Mouse (Mus musculus) olfactory bulb, adult 2 months (tissue): ENCODE measurements around the gene Fam173a. TPM values are rescaled to one million over a fixed set of nuclear protein-coding genes. Genes with fewer than 3 reads are reported as not detected.
"Not testable (repeated sequence)": the region's sequence is repeated elsewhere in the genome, so short reads cannot be mapped to it uniquely, and the experiment has no call there.

Experiments used
- H3K27ac ChIP-seq: fragments of 200-500 bp; 2 replicates; pipeline ENCODE4 v1.5.1; 2012; ENCODE audit warnings: low read depth, low read length; ENCODE audit not compliant: insufficient read depth
- H3K4me1 ChIP-seq: fragments of 200-500 bp; 2 replicates; pipeline ENCODE4 v1.6.1; 2012; ENCODE audit warnings: low read length; ENCODE audit not compliant: control insufficient read depth, insufficient read depth
- H3K4me3 ChIP-seq: fragments of 200-500 bp; 2 replicates; pipeline ENCODE4 v1.5.1; 2012; ENCODE audit warnings: mild to moderate bottlenecking, low read depth, low read length, moderate library complexity; ENCODE audit not compliant: insufficient read depth
- CTCF ChIP-seq: fragments of 200-500 bp; IDR thresholded peaks from 2 replicates; pipeline ENCODE4 v1.5.1; 2012; ENCODE audit warnings: low read depth, mild to moderate bottlenecking, low read length, moderate library complexity; ENCODE audit not compliant: insufficient read depth
- POLR2A ChIP-seq: fragments of 200-500 bp; IDR thresholded peaks from 2 replicates; pipeline ENCODE4 v1.6.1; 2012; ENCODE audit warnings: mild to moderate bottlenecking, low read depth, low read length, moderate library complexity; ENCODE audit not compliant: insufficient read depth
- WGBS: fragments of 180-500 bp; shearing (Covaris S2); methylation state at CpG from one replicate; pipeline ENCODE4 v1.1.7; 2018; 5-methylcytosine and 5-hydroxymethylcytosine counted together
- polyA plus RNA-seq: library from polyadenylated mRNA; stranded (reverse); fragments of >200 nt; gene quantifications from 2 replicates; pipeline ENCODE4 v1.2.4, GENCODE M21; 2012; ENCODE audit warnings: low replicate concordance; ENCODE audit not compliant: missing spikeins, insufficient read depth, insufficient read length

Gene Fam173a
- polyA plus RNA-seq, 1 experiment: not detected

- peaks cover 6% of the 10 kb centered on the region for H3K4me1 ChIP-seq
- TF ChIP-seq CTCF: no peak
- TF ChIP-seq POLR2A: no peak
- no peak within 1 kb of the TSS for H3K4me3 ChIP-seq
- 83% methylated on average over 9 of the region's 9 CpGs for WGBS
- H3K27ac ChIP-seq: no peak within 1 kb of the TSS
Observed at GRCm38 (mm10) chr17:25754241-25754640, 38.5 kb downstream of the Fam173a start, which contains the start of gene Msln. Gene Msln (minus strand): TSS chr17:25754378.

GRCm38 (mm10) chr17:25751446-25751845 lies 41.3 kb downstream of the Fam173a start:
- 44% methylated on average over 5 of the region's 5 CpGs for WGBS
- no peak overlapping the region for H3K4me3 ChIP-seq
- peaks cover 6% of the 10 kb centered on the region for H3K4me1 ChIP-seq
- no peak overlapping the region for H3K27ac ChIP-seq
- no peak for TF ChIP-seq POLR2A
- no peak for TF ChIP-seq CTCF

GRCm38 (mm10) chr17:25749314-25749713 lies 43.4 kb downstream of the Fam173a start:
- no peak overlapping the region for H3K4me3 ChIP-seq
- H3K4me1 ChIP-seq: peaks cover 6% of the 10 kb centered on the region
- TF ChIP-seq POLR2A (no peak), CTCF (no peak)
- no peak overlapping the region for H3K27ac ChIP-seq
- 86% methylated on average over 6 of the region's 6 CpGs for WGBS

GRCm38 (mm10) chr17:25748238-25748637 lies 44.5 kb downstream of the Fam173a start:
- 93% methylated on average over 4 of the region's 4 CpGs for WGBS
- Histone ChIP-seq H3K4me1 (peaks cover 6% of the 10 kb centered on the region), H3K27ac (no peak overlapping the region), H3K4me3 (no peak overlapping the region)
- TF ChIP-seq POLR2A (no peak), CTCF (no peak)

- TF ChIP-seq CTCF (no peak), POLR2A (no peak)
- WGBS: 83% methylated on average over 10 of the region's 10 CpGs
- no peak overlapping the region for H3K4me3 ChIP-seq
- no peaks in the 10 kb centered on the region for H3K4me1 ChIP-seq
- H3K27ac ChIP-seq: no peak overlapping the region
Observed at GRCm38 (mm10) chr17:25744311-25744710, 48.4 kb downstream of the Fam173a start.

GRCm38 (mm10) chr17:25743831-25744230 lies 48.9 kb downstream of the Fam173a start:
- TF ChIP-seq CTCF: no peak
- TF ChIP-seq POLR2A: no peak
- no peak overlapping the region for H3K27ac ChIP-seq
- no peak overlapping the region for H3K4me3 ChIP-seq
- no peaks in the 10 kb centered on the region for H3K4me1 ChIP-seq
- 91% methylated on average over 9 of the region's 9 CpGs for WGBS

GRCm38 (mm10) chr17:25741471-25741870 lies 51.2 kb downstream of the Fam173a start:
- 68% methylated on average over 12 of the region's 12 CpGs for WGBS
- not testable (repeated sequence) for H3K4me3 ChIP-seq, H3K4me1 ChIP-seq, H3K27ac ChIP-seq

Other genes starting within 250 kb of the Fam173a start
- gene Sox8, start 222.2 kb downstream of the Fam173a start, polyA plus RNA-seq: not detected in 2 replicates
- not detected in 2 replicates for gene Lmf1, start 213.8 kb downstream of the Fam173a start, polyA plus RNA-seq
- gene Gng13, start 75.7 kb downstream of the Fam173a start, polyA plus RNA-seq: not detected in 2 replicates
- gene Chtf18, start 65.5 kb downstream of the Fam173a start, polyA plus RNA-seq: not detected in 2 replicates
- gene Rpusd1, start 65.2 kb downstream of the Fam173a start, polyA plus RNA-seq: not detected in 2 replicates
- gene Mslnl, start 56.9 kb downstream of the Fam173a start, polyA plus RNA-seq: not detected in 2 replicates
- gene Msln, start 38.5 kb downstream of the Fam173a start, polyA plus RNA-seq: not detected in 2 replicates
- not detected in 2 replicates for gene Narfl, start 19.1 kb downstream of the Fam173a start, polyA plus RNA-seq
- gene Haghl, start 7.2 kb downstream of the Fam173a start, polyA plus RNA-seq: not detected in 2 replicates
- gene Ccdc78, start 6.3 kb downstream of the Fam173a start, polyA plus RNA-seq: not detected in 2 replicates
- gene AC134908.4, start 2.8 kb upstream of the Fam173a start, polyA plus RNA-seq: not detected in 2 replicates
- gene Metrn, start 4.2 kb upstream of the Fam173a start, polyA plus RNA-seq: not detected in 2 replicates
- gene Fbxl16, start 16.2 kb upstream of the Fam173a start, polyA plus RNA-seq: not detected in 2 replicates
- gene Wdr24, start 30.7 kb upstream of the Fam173a start, polyA plus RNA-seq: not detected in 2 replicates
- not detected in 2 replicates for gene Jmjd8, start 36.0 kb upstream of the Fam173a start, polyA plus RNA-seq
- not detected in 2 replicates for gene Stub1, start 40.5 kb upstream of the Fam173a start, polyA plus RNA-seq
- gene Rhbdl1, start 44.4 kb upstream of the Fam173a start, polyA plus RNA-seq: not detected in 2 replicates
- not detected in 2 replicates for gene Gm20683, start 48.9 kb upstream of the Fam173a start, polyA plus RNA-seq
- not detected in 2 replicates for gene Rhot2, start 52.0 kb upstream of the Fam173a start, polyA plus RNA-seq
- gene Wdr90, start 68.6 kb upstream of the Fam173a start, polyA plus RNA-seq: not detected in 2 replicates
- not detected in 2 replicates for gene Mcrip2, start 75.9 kb upstream of the Fam173a start, polyA plus RNA-seq
- not detected in 2 replicates for gene Mettl26, start 82.2 kb upstream of the Fam173a start, polyA plus RNA-seq
- gene Wfikkn1, start 88.0 kb upstream of the Fam173a start, polyA plus RNA-seq: not detected in 2 replicates
- not detected in 2 replicates for gene Rab40c, start 126.8 kb upstream of the Fam173a start, polyA plus RNA-seq
- not detected in 2 replicates for gene Pigq, start 152.0 kb upstream of the Fam173a start, polyA plus RNA-seq
- not detected in 2 replicates for gene Nhlrc4, start 152.1 kb upstream of the Fam173a start, polyA plus RNA-seq
- gene A930017K11Rik, start 159.7 kb upstream of the Fam173a start, polyA plus RNA-seq: not detected in 2 replicates
- gene Capn15, start 192.9 kb upstream of the Fam173a start, polyA plus RNA-seq: not detected in 2 replicates